Mouse (Mus musculus) heart, postnatal 0 days (tissue): ENCODE measurements around the gene Aqp11. TPM values are rescaled to one million over a fixed set of nuclear protein-coding genes. Genes with fewer than 3 reads are reported as not detected.

ENCODE experiments used
- ATAC-seq: fragments of 200-750 bp; cut with Nextera tagmentation; 2 replicates; pipeline ENCODE4 v1.8.0; 2017; ENCODE audit warnings: low read depth, moderate number of reproducible peaks, moderate library complexity; ENCODE audit not compliant: insufficient read depth
- DNase-seq: peaks from one replicate; pipeline ENCODE4 v3.0.0-alpha.2; 2016; ENCODE audit warnings: low spot score
- H3K27ac ChIP-seq: fragments of 300-500 bp; sonication (generic); 2 replicates; pipeline ENCODE4 v1.5.1; 2014; ENCODE audit warnings: low read depth, mild to moderate bottlenecking
- H3K27me3 ChIP-seq: fragments of 300-500 bp; sonication (generic); 2 replicates; pipeline ENCODE4 v1.6.1; 2014; ENCODE audit warnings: low read length, mixed read lengths; ENCODE audit not compliant: control insufficient read depth, insufficient read depth
- H3K36me3 ChIP-seq: fragments of 300-500 bp; sonication (generic); replicated peaks from 2 replicates; pipeline ENCODE4 v1.6.1; 2014; ENCODE audit warnings: low read length, mixed read lengths; ENCODE audit not compliant: control insufficient read depth, insufficient read depth
- H3K4me1 ChIP-seq: fragments of 300-500 bp; sonication (generic); 2 replicates; pipeline ENCODE4 v1.6.1; 2014; ENCODE audit warnings: antibody characterized with exemption; ENCODE audit not compliant: control insufficient read depth, insufficient read depth
- H3K4me2 ChIP-seq: fragments of 300-500 bp; sonication (generic); 2 replicates; pipeline ENCODE4 v1.6.1; 2014; ENCODE audit warnings: low read depth, mild to moderate bottlenecking, low read length, moderate library complexity
- H3K4me3 ChIP-seq: fragments of 300-500 bp; sonication (generic); 2 replicates; pipeline ENCODE4 v1.5.1; 2014; ENCODE audit warnings: low read depth, low read length
- H3K9ac ChIP-seq: fragments of 300-500 bp; sonication (generic); replicated peaks from 2 replicates; pipeline ENCODE4 v1.6.1; 2014; ENCODE audit warnings: low read depth, low read length, mixed read lengths
- H3K9me3 ChIP-seq: fragments of 300-500 bp; sonication (generic); replicated peaks from 2 replicates; pipeline ENCODE4 v1.6.1; 2016; ENCODE audit warnings: low read length; ENCODE audit not compliant: control insufficient read depth
- CTCF ChIP-seq: IDR thresholded peaks from 2 replicates; pipeline ENCODE4 v1.5.1; 2016; ENCODE audit warnings: antibody characterized with exemption, control low read depth, low read depth
- EP300 ChIP-seq: IDR thresholded peaks from 2 replicates; pipeline ENCODE4 v1.6.1; 2016; ENCODE audit warnings: antibody characterized with exemption, low read depth
- WGBS: fragments of 180-500 bp; shearing (Covaris S2); extraction: QIAGEN DNeasy Blood & Tissue Kit; methylation state at CpG from one replicate; pipeline ENCODE4 v1.1.7; 2014; 5-methylcytosine and 5-hydroxymethylcytosine counted together
- polyA plus RNA-seq: library from polyadenylated mRNA; unstranded; fragments of >200 nt; fragmentation: Nextera tagmentation; extraction: Ambion mirVana; gene quantifications from 2 replicates; pipeline ENCODE4 v1.2.1, GENCODE M21; 2015
- total RNA-seq: library from RNA; depleted of rRNA; stranded (reverse); fragments of >200 nt; gene quantifications from 2 replicates; pipeline ENCODE4 v1.2.3, GENCODE M21; 2014; ENCODE audit warnings: low replicate concordance; rRNA removed

Gene Aqp11
- total RNA-seq = 4.8 and 6.2 TPM in 2 replicates
- polyA plus RNA-seq = 2.0 and 2.9 TPM in 2 replicates

GRCm38 (mm10) chr7:97737638-97738456 lies at the start of gene Aqp11:
Aqp11 (minus strand) TSS chr7:97738289.
- peak within 1 kb of the TSS; percentile 61 for H3K9ac ChIP-seq
- H3K27me3 ChIP-seq = no peaks in the 10 kb centered on the region
- peak within 1 kb of the TSS; percentile 62 for H3K4me3 ChIP-seq
- WGBS = under 1% methylated on average over 53 of the region's 64 CpGs
- ATAC-seq (peak; percentile 95), DNase-seq (peak; percentile 73)
- peak within 1 kb of the TSS; percentile 76 for H3K4me2 ChIP-seq
- peak within 1 kb of the TSS; percentile 33 for H3K27ac ChIP-seq
- no peaks in the 10 kb centered on the region for H3K9me3 ChIP-seq
- TF ChIP-seq CTCF (no peak), EP300 (no peak)
- no peaks in the 10 kb centered on the region for H3K4me1 ChIP-seq
- H3K36me3 ChIP-seq = no peaks in the 10 kb centered on the region

DNA sequence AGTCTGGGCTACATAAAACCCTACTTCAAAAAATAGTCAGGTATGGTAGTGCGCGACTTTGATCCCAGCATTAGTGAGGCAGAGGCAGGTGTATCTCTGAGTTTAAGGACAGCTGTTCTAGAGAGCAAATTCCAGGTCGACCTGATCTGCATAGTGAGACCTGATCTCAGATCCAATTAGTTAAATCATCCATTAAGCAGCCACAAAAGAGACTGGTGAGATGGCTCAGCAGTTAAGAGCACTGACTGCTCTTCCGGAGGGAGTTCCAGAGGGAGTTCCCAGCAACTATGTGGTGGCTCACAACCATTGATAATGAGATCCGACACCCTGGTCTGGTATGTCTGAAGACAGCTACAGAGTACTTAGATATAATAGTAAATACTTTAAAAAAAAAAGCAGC lies 45.4 kb upstream of the Aqp11 start:
- H3K27ac ChIP-seq = no peak overlapping the region
- ATAC-seq = no peak

GRCm38 (mm10) chr7:97781496-97781895 lies 43.4 kb upstream of the Aqp11 start:
- H3K27me3 ChIP-seq = 0 out of 2 replicates have a peak, but pooled peaks cover 4% of the 10 kb centered on the region
- WGBS = 70% methylated on average over 8 of the region's 8 CpGs
- H3K4me3 ChIP-seq = no peak overlapping the region
- TF ChIP-seq CTCF (no peak), EP300 (no peak)
- no peaks in the 10 kb centered on the region for H3K36me3 ChIP-seq
- no peak overlapping the region for H3K9ac ChIP-seq
- no peak overlapping the region for H3K4me2 ChIP-seq
- H3K4me1 ChIP-seq = no peaks in the 10 kb centered on the region
- no peak overlapping the region for H3K27ac ChIP-seq
- ATAC-seq (no peak), DNase-seq (no peak)
- peaks cover 8% of the 10 kb centered on the region; the same call in 1 of the 2 replicates for H3K9me3 ChIP-seq

More for the DNA sequence above, 45.4 kb upstream of the Aqp11 start:
- 51% methylated on average over 5 of the region's 5 CpGs for WGBS
- H3K9me3 ChIP-seq = no peaks in the 10 kb centered on the region; the same call in 1 of the 2 replicates
- H3K36me3 ChIP-seq = no peaks in the 10 kb centered on the region
- H3K9ac ChIP-seq = no peak overlapping the region
- TF ChIP-seq EP300 = no peak
- TF ChIP-seq CTCF = no peak
- H3K27me3 ChIP-seq = peaks cover 19% of the 10 kb centered on the region
- H3K4me2 ChIP-seq = no peak overlapping the region
- no peak for DNase-seq
- no peak overlapping the region for H3K4me3 ChIP-seq
- H3K4me1 ChIP-seq = no peaks in the 10 kb centered on the region

DNA sequence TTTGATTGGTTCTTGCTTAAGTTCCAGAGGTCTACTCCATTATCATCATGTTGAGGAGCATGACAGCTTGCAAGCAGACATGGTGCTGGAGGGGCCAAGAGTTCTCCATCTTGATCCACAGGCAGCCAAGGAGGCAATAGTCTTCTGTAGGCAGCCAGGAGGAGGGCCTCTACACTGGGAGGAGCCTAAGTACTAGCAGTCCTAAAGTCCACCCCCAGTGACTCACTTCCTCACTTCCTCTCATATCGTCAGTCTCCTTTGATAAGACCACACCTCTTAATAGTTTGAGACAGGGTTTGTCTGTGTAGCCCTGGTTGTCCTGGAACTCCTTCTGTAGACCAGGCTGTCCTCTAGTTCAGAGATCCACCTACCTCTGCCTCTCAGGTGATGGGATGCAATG lies 42.7 kb upstream of the Aqp11 start:
- H3K4me2 ChIP-seq = no peak overlapping the region
- no peak overlapping the region for H3K4me3 ChIP-seq
- peaks cover 8% of the 10 kb centered on the region; the same call in 1 of the 2 replicates for H3K9me3 ChIP-seq
- ATAC-seq (no peak), DNase-seq (no peak)
- H3K27me3 ChIP-seq = no peaks in the 10 kb centered on the region
- 36% methylated on average over 1 of the region's 1 CpGs for WGBS
- TF ChIP-seq EP300 = no peak
- TF ChIP-seq CTCF = no peak
- no peak overlapping the region for H3K27ac ChIP-seq
- H3K9ac ChIP-seq = no peak overlapping the region
- no peaks in the 10 kb centered on the region for H3K4me1 ChIP-seq
- H3K36me3 ChIP-seq = no peaks in the 10 kb centered on the region

DNA sequence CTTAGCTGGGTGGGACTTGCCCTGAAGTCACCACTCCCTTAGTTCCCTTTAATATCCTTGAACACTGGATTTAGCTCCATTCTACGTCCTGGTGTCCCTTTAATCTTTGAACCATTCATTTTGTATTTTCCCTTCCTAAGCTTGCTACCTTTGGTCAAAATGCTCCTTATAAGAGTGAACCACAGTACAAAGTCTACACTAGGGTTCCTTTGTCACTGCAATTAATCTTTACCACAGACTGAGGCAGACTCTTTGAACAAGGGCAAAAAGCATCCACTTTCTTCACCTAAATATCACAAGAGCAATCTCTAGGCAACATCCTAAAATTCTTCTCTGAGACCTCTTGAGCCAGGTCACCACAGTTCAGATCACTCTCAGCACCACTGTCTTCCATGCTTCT lies 42.1 kb upstream of the Aqp11 start:
- H3K36me3 ChIP-seq = no peaks in the 10 kb centered on the region
- no peak overlapping the region for H3K4me2 ChIP-seq
- DNase-seq (no peak), ATAC-seq (no peak)
- no peak for TF ChIP-seq CTCF
- TF ChIP-seq EP300 = no peak
- no peaks in the 10 kb centered on the region for H3K4me1 ChIP-seq
- H3K9me3 ChIP-seq = peaks cover 8% of the 10 kb centered on the region; the same call in 1 of the 2 replicates
- H3K27me3 ChIP-seq = no peaks in the 10 kb centered on the region
- no peak overlapping the region for H3K9ac ChIP-seq
- no peak overlapping the region for H3K4me3 ChIP-seq
- 88% methylated on average over 1 of the region's 1 CpGs for WGBS
- no peak overlapping the region for H3K27ac ChIP-seq
